Mouse (Mus musculus) adrenal gland, postnatal 25 days (tissue): ENCODE results near the gene Wdr47. TPM values are rescaled to one million over a fixed set of nuclear protein-coding genes. Genes with fewer than 3 reads are reported as not detected.
"Not testable (repeated sequence)": the region's sequence is repeated elsewhere in the genome, so short reads cannot be mapped to it uniquely, and the experiment has no call there.

Source experiments
- DNase-seq: peaks from one replicate; pipeline ENCODE4 v3.0.0; 2021; ENCODE audit warnings: mixed read lengths
- long read RNA-seq: library from polyadenylated mRNA; stranded (forward); transcript quantifications from one replicate; pipeline ENCODE4 v2.0.0, GENCODE M21; 2021
- total RNA-seq: library from RNA; stranded (reverse); gene quantifications from 2 replicates; pipeline ENCODE4 v1.2.3, GENCODE M21; 2021

The Wdr47 gene
- 12.5 and 13.0 TPM in 2 replicates for total RNA-seq
- long read RNA-seq, full-length matches to known transcripts = 1 of 6 reads
- long read RNA-seq, partial matches to known transcripts = 1 of 6 reads
- long read RNA-seq, other reads (novel, unspliced or antisense) = 4 of 6 reads

DNA sequence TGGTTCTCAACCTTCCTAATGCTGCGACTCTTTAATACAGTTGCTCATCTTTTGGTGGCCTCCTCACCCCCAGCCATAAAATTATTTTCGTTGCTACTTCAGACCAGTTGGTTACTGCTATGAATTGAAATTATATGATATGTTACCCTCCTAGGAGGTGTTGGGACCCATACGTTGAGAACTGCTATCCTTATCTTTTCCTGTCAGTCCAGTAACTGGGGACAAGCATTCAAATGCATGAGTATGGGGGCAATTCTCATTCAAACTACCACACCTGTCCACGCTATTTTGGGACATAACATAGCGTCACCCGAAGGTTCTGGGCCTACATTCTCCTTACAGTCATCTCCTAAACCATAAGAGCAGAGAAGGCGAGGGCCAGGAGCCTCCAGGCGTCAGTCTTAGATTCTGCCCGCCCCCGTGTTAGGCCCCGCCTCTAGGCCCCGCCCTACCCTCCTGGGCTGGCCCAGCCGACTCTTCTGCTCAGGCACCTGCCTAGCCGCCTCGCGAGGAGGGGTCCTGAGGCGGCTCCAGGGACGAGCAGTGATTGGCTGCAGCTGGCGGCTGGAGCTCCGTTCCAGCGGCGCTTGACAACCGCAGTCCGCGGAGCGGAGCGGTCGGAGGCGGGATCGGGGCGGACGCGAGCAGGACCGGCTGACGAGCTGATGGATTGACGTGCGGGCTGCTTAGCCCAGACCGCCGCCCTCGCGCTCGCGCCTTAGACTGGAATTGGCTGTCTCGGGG is at the start of gene Wdr47:
TSS of gene Wdr47 (plus strand) at position 494 of the 744 bp plus-strand sequence.
- peak; percentile 97 for DNase-seq

DNA sequence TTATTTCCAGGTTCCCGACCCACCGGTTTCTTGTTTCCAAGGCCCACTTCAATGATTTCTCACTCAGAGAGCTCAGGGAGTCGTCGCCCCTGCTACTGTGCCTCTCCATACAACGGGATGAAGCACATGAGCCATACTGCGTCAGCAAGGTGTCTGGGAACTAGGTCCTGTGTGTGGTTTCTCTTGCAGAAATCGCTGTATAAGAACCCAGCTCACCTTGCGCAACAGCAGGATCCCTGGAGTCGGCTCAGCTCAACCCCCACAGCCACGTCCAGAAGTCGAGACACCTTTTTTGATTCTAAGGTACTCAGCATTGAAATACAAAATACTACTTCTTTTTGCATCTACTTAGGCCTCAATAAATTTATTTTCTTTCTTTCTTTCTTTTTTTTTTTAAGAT is 48.8 kb upstream of the Wdr47 start:
- DNase-seq = no peak

- DNase-seq = peak; percentile 48
Measured at GRCm38 (mm10) chr3:108554111-108554561, 36.9 kb upstream of the Wdr47 start.

DNA sequence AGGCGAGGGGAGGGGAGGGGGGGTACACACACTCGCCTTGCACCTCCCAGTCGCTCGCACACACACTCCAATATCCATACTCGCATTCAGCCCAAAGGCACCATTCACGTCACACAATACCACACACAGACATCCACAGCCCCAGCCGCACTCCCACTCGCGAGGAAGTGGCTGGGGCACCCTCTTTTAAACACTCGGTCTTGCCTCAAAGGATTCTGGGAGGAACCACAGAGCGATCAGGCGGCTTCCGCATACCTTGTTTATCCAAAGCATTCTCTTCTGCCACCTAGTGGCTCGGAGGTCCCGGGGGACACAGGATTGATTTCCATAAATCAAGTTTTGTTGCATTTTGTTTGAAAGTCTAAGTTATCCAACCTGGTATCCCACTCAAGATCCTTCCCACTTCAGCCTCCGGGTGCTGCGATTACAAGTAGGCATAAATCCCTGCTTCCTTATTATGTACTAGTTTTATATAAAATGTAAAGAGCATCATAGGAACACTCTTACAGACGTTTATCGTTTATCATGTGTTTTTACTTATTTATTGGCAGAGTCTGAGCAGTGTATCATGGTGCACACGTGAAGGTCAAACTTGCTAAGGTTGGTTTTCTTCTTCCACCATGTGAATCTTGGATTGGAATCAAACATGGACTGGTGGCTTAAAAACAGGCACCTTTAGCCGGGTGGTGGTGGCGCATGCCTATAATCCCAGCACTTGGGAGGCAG is 36.3 kb upstream of the Wdr47 start:
- peak; percentile 89 for DNase-seq

DNA sequence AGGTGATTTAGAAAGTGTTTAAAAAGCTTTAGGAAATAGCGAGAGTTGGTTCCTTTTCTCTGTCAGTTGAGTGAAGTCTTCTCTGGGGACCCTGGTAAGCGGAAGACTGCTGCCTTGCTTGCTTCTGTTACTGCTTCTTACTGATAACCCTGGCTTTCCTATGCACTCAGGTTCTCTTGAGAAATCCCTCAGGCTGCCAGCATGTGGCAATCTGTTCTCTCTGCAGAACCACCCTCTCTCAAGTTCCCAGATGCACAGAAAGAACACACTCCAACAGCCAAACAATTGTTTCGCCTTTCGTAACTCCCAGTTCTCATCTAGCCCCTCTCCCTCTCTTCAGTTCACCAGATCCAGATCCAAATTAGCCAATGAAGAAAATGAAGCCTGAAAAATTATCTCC is 33.2 kb upstream of the Wdr47 start:
- DNase-seq = no peak

DNA sequence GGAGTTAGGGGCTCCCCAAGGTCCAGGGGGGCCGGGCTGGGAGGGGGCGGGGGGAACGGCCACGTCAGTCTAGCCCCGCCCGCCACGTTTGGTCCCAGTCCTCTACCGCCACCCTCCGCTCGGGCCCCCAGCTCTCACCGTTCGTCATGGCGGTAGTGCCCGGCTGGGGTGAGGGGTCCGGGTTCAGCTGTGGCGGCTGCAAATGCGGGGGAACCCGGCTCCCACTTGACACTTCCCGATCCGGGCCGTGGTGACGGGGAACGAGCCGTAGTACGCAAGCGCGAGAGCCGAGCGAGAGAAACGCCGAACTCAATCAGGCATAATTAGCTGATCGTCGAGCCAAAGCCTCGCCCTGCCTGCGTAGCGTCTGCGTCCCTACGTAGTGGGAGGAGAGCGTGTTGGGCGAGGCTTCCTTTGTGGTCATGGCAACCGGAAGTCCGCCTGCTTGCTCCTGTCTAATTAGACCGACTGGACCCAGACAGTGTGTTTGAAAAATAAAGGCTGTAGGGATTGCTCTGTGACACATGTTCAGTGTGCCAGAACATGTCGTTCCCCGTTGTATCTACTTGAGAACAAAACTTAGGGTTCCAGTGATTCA is 28.8 kb upstream of the Wdr47 start, which contains the start of gene Tmem167b:
TSS of gene Tmem167b (minus strand) at position 334 of the 598 bp plus-strand sequence.
- peak; percentile 91 for DNase-seq

GRCm38 (mm10) chr3:108562777-108563271 is 28.3 kb upstream of the Wdr47 start:
- no peak for DNase-seq

- DNase-seq = peak; percentile 77
Measured at GRCm38 (mm10) chr3:108563309-108563708, 27.8 kb upstream of the Wdr47 start.

- no peak for DNase-seq
Measured at GRCm38 (mm10) chr3:108567990-108568877, 22.8 kb upstream of the Wdr47 start.

DNA sequence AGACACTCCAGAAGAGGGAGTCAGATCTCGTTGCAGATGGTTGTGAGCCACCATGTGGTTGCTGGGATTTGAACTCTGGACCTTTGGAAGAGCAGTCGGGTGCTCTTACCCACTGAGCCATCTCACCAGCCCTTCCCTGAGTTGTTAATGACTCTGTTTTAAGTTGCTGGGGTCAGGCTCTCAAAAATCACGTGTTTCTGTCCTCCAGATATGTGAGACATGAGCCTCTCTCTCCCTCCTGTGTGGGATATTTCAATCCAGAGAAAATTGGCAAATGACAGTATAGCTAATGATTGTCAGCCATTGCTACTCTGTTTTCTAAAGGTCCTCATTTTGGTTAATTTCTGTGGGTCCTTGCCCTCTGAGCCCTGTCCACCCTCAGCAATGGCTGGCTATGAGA is 21.4 kb upstream of the Wdr47 start:
- not testable (repeated sequence) for DNase-seq

- DNase-seq = no peak
Measured at GRCm38 (mm10) chr3:108570813-108571212, 20.3 kb upstream of the Wdr47 start.

DNA sequence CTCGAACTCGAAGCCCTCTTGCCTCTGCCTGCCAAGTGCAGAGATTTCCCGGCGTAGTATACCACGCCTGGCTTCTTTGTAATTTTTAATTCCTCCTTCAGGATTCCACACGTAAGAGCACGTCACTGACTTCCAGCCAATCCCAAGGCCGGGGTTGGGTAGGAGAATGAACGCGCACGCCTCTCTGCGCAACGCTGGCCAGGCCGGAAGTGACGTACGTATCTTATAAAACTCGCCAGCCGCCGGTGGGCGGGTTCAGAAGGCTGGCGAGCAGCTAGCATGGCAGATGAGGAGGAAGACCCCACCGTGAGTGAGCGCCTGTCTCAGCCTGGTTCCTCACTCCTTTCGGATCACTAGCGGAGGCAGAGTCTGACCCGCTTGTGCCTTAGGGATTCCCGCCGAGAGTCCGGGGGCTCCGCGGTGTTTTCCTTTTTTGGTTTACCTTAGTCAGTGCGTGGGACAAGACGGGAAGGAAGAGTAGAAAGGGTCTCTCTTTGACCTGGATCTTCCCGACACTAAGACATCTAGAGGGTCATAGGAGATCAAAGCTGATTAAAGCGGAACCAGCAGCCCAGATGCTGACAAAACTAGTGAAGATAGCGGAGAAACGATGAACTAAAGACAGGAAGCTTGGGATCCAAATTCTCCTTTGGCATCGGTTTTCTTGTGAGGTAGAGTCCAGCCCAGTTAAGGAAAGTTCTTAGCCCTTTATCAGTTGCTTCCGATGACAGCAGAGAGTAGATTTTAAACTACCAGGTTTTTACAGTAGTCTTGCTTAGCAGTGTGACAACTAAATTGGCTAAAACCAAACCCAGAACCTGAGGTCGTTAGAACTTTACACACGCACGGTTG is 19.4 kb upstream of the Wdr47 start, which contains the start of gene Taf13:
TSS of gene Taf13 (plus strand) at position 256 of the 852 bp plus-strand sequence.
- peak; percentile 96 for DNase-seq

DNA sequence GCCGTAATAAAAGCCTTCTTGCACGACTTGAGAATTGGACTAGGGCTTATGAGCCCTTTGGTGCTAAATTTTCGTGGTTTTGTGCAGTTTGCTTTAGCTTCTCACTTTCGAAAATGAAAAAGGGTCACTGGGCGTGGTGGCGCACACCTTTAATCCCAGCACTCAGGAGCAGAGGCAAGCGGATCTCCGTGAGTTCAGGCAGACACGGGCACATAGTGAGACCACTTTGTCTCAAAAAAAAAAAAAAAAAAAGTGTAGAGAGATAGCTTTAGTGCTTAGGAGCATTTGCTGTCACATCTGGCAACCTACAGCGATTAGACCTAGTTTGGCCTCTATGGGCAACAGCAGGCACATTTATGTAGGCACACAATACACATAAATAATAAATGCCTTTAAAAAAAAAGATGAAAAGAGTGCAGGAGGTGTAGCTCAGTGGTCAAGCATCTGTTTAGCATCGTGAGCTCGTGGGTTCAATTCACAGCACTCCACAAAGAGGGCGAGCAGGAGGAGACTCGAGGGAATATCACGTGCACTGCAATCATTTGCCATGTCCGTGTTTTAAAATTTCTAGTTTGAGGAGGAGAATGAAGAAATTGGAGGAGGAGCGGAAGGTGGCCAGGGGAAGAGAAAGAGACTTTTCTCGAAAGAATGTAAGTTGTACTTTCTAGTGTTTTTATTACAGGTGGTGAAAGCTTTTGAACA is 18.6 kb upstream of the Wdr47 start:
- DNase-seq = no peak

- DNase-seq = no peak
Measured at GRCm38 (mm10) chr3:108574018-108574417, 17.1 kb upstream of the Wdr47 start.

DNA sequence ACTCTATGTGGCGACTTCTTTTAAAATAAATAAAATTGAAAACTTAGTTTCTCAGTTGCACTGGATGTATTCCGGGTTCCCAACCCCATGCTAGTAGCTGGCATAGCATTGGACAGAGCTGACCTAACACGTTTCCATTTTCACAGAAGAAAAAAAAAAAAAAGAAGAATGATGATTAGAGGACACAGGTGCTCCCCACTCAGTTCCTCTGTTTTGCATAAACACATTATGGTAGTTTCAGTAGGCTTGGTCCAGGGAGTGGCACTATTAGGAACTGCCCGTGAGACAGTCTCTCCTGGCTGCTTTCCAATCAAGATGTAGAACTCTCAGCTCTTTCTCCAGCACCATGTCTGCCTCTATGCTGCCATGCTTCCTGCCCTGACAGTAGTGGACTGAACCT is 6.5 kb upstream of the Wdr47 start:
- DNase-seq = no peak

DNA sequence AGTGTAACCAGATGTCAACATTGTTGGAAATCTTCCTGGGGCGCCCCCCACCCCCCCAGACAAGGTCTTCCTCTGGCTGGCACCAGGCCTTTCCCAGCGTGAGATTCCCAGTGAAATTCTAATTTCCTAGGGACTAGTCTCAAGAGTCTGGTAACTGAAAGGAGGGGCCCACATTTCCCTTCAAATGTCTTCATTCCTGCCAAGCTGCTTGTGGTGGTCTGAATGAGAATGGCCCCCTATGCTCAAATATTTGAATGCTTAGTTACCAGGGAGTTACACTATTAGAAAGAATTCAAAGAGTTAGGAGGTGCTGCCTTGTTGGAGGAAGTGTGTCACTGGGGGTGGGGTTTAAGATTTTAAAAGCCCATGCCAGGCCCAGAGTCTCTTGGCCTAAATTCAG is 2.6 kb upstream of the Wdr47 start:
- no peak for DNase-seq

DNA sequence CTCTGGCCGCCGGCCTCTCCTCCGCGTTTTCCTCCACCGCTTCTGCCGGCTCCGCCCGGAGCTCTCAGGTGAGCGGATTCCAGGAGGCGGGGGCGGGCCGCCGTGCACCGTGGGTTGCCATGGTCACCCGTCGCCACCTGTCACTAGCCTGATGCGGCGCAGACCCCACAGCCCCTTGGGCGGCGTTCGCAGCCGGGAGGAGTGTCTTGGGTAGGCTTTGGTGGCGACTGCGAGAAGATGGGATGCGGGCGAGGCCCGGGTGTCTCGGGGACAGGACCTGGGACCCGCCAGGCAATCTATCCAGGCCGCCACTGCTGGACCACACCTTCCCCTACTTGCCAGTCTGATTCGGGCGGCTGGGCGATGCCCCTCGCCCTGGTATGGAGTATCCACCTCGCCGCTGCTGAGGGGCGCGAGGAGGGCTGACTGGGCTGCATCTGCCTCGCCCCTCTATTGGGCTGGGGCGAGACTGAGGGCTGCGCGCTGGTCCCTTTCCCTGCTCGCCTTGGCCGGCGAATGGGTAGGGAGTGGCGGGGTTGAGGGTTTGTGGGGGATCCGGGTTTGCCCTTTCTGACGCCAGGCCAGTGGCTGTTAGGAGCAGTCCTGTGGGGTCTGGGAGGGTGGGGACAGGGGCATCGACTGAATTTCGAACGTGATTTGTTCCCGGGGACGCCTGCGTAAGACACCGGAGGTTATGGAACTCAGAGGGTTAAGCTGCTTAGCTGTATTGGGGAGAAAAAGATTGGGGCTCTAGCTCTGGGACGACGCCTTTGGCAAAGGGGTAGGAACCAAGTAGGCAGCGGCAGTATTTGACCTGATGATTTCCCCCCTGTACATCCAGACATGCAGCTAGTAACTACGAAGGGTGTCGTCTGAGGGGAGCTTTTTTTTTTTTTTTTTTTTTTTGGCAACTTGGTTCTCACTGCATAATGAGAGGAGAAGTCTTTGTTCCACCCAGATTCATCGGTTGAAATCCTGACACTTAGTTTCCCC is 747 bp downstream of the Wdr47 start:
- no peak for DNase-seq

DNA sequence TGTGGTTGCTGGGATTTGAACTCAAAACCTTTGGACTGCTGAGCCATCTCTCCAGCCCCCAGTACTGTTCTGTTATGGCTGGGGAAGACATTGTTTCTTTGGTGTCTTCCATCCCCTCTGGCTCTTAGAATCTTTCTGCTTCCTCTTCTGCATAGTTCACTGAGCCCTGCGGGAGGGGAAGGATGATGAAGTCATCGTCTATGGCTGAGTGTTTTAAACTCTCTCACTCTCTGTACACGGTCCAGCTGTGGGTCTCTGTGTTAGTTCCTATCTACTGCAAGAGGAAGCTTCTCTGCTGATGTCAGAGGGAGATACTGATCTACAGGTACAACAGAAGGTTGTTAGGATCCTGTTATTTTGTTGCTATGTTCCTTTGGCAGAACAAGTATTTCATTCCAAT is 17.8 kb downstream of the Wdr47 start:
- no peak for DNase-seq

DNA sequence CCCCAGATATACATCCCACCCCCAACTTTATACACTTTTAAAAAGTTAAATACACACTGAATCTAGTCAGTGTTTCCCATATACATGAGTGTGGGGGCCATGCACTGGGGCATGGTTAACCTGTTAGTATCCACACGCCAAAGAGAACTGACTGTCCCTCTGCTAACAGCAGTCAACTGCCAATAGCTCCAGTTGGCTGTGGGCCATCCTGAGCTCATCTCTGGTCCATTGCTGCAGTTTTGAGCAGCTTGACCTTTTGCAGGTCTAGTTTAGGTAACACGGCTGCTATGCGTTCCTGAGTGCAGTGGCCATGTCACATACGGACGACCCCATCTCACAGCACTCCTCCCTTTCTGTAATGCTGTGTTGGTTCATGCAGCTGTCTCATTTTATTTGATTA is 43.7 kb downstream of the Wdr47 start:
- no peak for DNase-seq
